Mouse (Mus musculus) cortical plate, adult 2 months (tissue): ENCODE data around the gene Abcg2.
"Not testable (repeated sequence)": the region's sequence is repeated elsewhere in the genome, so short reads cannot be mapped to it uniquely, and the experiment has no call there.

Experiments
- CTCF ChIP-seq: fragments of 200-500 bp; IDR thresholded peaks from 2 replicates; pipeline ENCODE4 v1.5.1; 2011; ENCODE audit warnings: mild to moderate bottlenecking, control low read depth, low read length; ENCODE audit not compliant: insufficient read depth; ENCODE audit errors: extremely low read depth
- POLR2A ChIP-seq: fragments of 200-500 bp; IDR thresholded peaks from 2 replicates; pipeline ENCODE4 v1.6.1; 2011; ENCODE audit warnings: mild to moderate bottlenecking, low read length, control low read depth; ENCODE audit not compliant: insufficient read depth; ENCODE audit errors: extremely low read depth

DNA sequence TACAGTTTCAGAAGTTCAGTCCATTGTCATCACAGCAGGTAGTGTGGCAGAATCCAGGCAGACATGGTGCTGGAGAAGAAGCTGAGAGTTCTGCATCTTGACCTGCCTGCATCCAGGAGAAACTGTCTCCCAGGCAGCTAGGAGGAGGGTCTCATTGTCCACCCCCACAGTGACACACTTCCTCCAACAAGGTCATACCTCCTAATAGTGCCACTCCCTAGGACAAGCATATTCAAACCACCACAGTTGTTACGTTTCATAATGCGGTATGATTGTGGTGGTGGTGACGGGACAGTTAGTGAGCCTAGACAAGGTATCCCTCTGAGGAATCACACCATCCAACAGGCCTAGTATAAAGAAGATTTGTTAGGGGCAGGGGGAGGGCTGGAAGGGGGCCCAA lies at the start of gene Abcg2:
- not testable (repeated sequence) for TF ChIP-seq CTCF, POLR2A
